Mouse (Mus musculus) limb, embryonic 11.5 days (tissue): ENCODE measurements around the gene Klrb1c. TPM values are rescaled to one million over a fixed set of nuclear protein-coding genes. Genes with fewer than 3 reads are reported as not detected.

Experiments used
- ATAC-seq: fragments of 200-750 bp; cut with Nextera tagmentation; 2 replicates; pipeline ENCODE4 v1.8.0; 2017; ENCODE audit warnings: low read depth; ENCODE audit not compliant: insufficient number of reproducible peaks, low FRiP score, low TSS enrichment
- DNase-seq: peaks from one replicate; pipeline ENCODE4 v3.0.0-alpha.2; 2015; ENCODE audit warnings: low spot score
- H3K27ac ChIP-seq: fragments of 300-500 bp; sonication (generic); replicated peaks from 2 replicates; pipeline ENCODE4 v1.5.1; 2014; ENCODE audit warnings: low read depth, mild to moderate bottlenecking, low read length
- H3K27me3 ChIP-seq: fragments of 300-500 bp; sonication (generic); 2 replicates; pipeline ENCODE4 v1.6.1; 2014; ENCODE audit warnings: mild to moderate bottlenecking, low read length, mixed read lengths; ENCODE audit not compliant: control insufficient read depth, insufficient read depth
- H3K36me3 ChIP-seq: fragments of 300-500 bp; sonication (generic); 2 replicates; pipeline ENCODE4 v1.6.1; 2014; ENCODE audit warnings: mild to moderate bottlenecking, low read length, moderate library complexity, mixed read lengths; ENCODE audit not compliant: control insufficient read depth, insufficient read depth
- H3K4me1 ChIP-seq: fragments of 300-500 bp; sonication (generic); 2 replicates; pipeline ENCODE4 v1.6.1; 2014; ENCODE audit warnings: low read length, mixed read lengths; ENCODE audit not compliant: control insufficient read depth, insufficient read depth
- H3K4me2 ChIP-seq: fragments of 300-500 bp; sonication (generic); 2 replicates; pipeline ENCODE4 v1.6.1; 2014; ENCODE audit warnings: low read depth, mild to moderate bottlenecking, moderate library complexity; ENCODE audit not compliant: severe bottlenecking
- H3K4me3 ChIP-seq: fragments of 300-500 bp; sonication (generic); 2 replicates; pipeline ENCODE4 v1.5.1; 2014; ENCODE audit warnings: low read depth, low read length
- H3K9ac ChIP-seq: fragments of 300-500 bp; sonication (generic); 2 replicates; pipeline ENCODE4 v1.6.1; 2014; ENCODE audit warnings: mild to moderate bottlenecking, low read length
- H3K9me3 ChIP-seq: fragments of 300-500 bp; sonication (generic); 2 replicates; pipeline ENCODE4 v1.6.1; 2016; ENCODE audit warnings: low read length; ENCODE audit not compliant: control insufficient read depth
- WGBS: fragments of 180-500 bp; shearing (Covaris S2); extraction: QIAGEN DNeasy Blood & Tissue Kit; methylation state at CpG from one replicate; pipeline ENCODE4 v1.1.7; 2014; 5-methylcytosine and 5-hydroxymethylcytosine counted together
- polyA plus RNA-seq: library from polyadenylated mRNA; unstranded; fragments of >200 nt; fragmentation: Nextera tagmentation; extraction: Ambion mirVana; gene quantifications from 2 replicates; pipeline ENCODE4 v1.2.1, GENCODE M21; 2014

Gene Klrb1c
- polyA plus RNA-seq: not detected in 2 replicates

DNA sequence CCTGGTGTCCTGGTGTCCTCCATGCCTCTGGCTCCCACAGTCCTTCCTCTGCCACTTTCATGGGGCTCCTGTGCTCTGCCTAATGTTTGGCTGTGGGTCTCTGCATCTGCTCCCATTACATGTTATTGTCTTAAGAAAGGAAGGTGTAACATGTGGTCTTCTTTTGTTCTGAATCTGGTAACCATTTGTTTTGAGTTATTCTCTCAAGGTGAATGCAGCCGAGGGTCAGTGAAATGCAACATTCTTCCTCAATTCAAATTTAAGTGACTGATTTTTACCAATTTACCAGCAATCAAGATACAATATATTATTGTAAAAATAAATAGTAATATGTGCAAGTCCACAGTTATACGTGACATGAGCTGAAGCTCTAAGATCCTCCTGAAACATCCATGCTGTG lies at the start of gene Klrb1c:
TSS of gene Klrb1c (minus strand) at position 101 of the 400 bp plus-strand sequence.
- H3K36me3 ChIP-seq: no peaks in the 10 kb centered on the region
- ATAC-seq (no peak), DNase-seq (no peak)
- H3K9ac ChIP-seq: no peak within 1 kb of the TSS
- no peak within 1 kb of the TSS for H3K4me2 ChIP-seq
- no peaks in the 10 kb centered on the region for H3K9me3 ChIP-seq
- H3K27me3 ChIP-seq: no peaks in the 10 kb centered on the region
- H3K4me3 ChIP-seq: no peak within 1 kb of the TSS
- no peak within 1 kb of the TSS for H3K27ac ChIP-seq
- 85% methylated on average over 2 of the region's 2 CpGs for WGBS
- H3K4me1 ChIP-seq: no peaks in the 10 kb centered on the region

DNA sequence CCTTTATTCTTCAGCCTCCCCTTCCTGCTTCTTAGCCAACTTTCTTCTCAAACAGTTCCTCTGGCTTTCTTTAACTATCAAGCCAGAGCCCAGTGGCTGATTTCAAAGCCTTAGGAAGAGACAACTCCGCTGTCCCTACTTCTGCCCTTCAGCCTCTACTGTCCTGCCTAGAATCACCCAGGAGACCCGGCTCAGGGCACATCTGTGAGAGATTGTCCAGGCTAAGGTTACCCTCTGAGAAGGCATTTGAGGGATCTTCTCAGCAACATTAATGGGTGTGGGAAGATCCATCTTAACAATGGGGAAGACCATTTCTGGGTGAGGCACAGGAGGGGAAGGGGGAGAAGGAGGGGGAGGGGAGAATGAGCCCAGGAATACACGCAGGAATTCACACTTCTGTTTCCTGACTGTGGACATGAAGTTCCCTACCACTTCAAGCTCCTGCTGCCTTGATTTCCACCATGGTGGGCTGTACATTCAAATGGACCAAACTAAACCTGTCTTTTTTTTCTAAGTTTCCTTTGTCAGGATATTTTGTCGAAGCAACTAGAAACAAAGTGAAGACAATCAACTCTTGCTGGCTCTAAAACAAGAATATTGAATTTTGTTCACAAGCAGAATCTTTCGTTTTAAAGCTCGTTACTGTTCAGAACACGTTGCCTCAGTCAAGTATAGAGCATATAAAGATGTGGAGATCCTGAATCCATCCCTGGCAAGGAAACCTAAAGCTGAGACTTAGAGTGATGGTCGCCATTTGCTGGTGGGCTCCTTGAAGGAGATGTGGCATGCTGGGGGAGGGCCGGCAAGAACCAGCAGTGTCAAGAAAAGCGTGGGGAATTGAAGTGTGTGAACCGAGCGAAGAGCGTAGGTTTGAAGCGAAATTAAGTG lies 48.7 kb upstream of the Klrb1c start:
- H3K4me3 ChIP-seq: peak overlapping the region; percentile 71
- peak overlapping the region; percentile 42; the same call in 1 of the 2 replicates for H3K27ac ChIP-seq
- peak; percentile 22; the same call in 1 of the 2 replicates for ATAC-seq
- no peaks in the 10 kb centered on the region for H3K4me1 ChIP-seq
- H3K36me3 ChIP-seq: no peaks in the 10 kb centered on the region
- DNase-seq: peak; percentile 54
- no peaks in the 10 kb centered on the region for H3K9me3 ChIP-seq
- H3K4me2 ChIP-seq: peak overlapping the region; percentile 41
- peak overlapping the region; percentile 60 for H3K9ac ChIP-seq
- H3K27me3 ChIP-seq: no peaks in the 10 kb centered on the region
- 1% methylated on average over 14 of the region's 14 CpGs for WGBS

DNA sequence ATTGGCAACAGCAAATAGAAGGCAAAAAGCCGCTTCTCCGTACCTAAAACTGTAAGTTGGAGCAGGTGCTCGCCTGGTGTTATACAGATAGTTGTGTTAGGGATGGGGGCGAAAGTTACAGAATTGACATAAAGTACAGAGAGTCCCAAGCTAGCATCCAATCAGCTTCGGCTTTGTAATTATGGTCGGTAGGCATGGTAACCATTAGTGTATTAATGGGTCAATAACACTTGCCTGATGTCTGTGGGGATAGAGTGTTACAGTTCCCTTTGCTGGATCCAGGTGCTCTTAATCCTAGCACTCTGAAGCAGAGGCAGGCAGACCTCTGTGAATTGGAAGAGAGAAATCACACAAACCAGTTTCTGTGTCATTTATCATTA lies 47.9 kb upstream of the Klrb1c start:
- 87% methylated on average over 6 of the region's 6 CpGs for WGBS
- H3K4me2 ChIP-seq: peak overlapping the region; percentile 41; the same call in 1 of the 2 replicates
- H3K4me1 ChIP-seq: no peaks in the 10 kb centered on the region
- no peaks in the 10 kb centered on the region for H3K9me3 ChIP-seq
- no peak overlapping the region for H3K27ac ChIP-seq
- DNase-seq (no peak), ATAC-seq (no peak)
- no peak overlapping the region; the same call in 1 of the 2 replicates for H3K4me3 ChIP-seq
- H3K36me3 ChIP-seq: no peaks in the 10 kb centered on the region
- no peaks in the 10 kb centered on the region for H3K27me3 ChIP-seq
- H3K9ac ChIP-seq: no peak overlapping the region

- Histone ChIP-seq H3K36me3 (no peaks in the 10 kb centered on the region), H3K9ac (no peak overlapping the region), H3K27me3 (no peaks in the 10 kb centered on the region), H3K27ac (no peak overlapping the region), H3K4me3 (no peak overlapping the region), H3K4me2 (no peak overlapping the region), H3K4me1 (no peaks in the 10 kb centered on the region), H3K9me3 (no peaks in the 10 kb centered on the region)
- WGBS: 91% methylated on average over 8 of the region's 8 CpGs
- no peak for ATAC-seq
- no peak for DNase-seq
Measured at GRCm38 (mm10) chr6:128836191-128836954, 47.4 kb upstream of the Klrb1c start.

GRCm38 (mm10) chr6:128835571-128835970 lies 46.6 kb upstream of the Klrb1c start:
- no peaks in the 10 kb centered on the region for H3K9me3 ChIP-seq
- H3K4me3 ChIP-seq: no peak overlapping the region
- WGBS: 87% methylated on average over 4 of the region's 4 CpGs
- no peak overlapping the region for H3K27ac ChIP-seq
- no peaks in the 10 kb centered on the region for H3K4me1 ChIP-seq
- ATAC-seq: no peak
- no peaks in the 10 kb centered on the region for H3K36me3 ChIP-seq
- no peak overlapping the region for H3K9ac ChIP-seq
- no peak for DNase-seq
- no peak overlapping the region for H3K4me2 ChIP-seq
- no peaks in the 10 kb centered on the region for H3K27me3 ChIP-seq

DNA sequence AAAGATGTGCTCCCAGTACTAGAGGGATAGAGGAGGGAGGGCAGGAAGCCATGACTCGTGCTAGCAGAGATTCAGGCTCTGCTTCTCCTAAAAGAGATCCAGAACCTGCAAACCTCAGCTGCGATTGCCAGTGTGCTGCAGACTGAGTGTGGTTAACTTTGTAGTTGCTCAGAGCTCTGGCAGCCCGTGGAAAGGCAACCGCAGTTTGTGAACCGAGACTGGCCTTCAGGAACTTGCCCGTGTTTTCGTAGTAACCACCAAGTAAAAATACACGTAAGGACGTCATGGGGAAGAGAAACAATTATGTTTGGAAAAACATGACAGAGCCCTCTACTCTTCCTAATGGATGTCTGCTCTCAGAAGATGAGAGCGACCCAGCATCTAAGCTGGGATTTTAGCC lies 44.0 kb upstream of the Klrb1c start:
- 84% methylated on average over 10 of the region's 10 CpGs for WGBS
- H3K36me3 ChIP-seq: no peaks in the 10 kb centered on the region
- no peak for DNase-seq

DNA sequence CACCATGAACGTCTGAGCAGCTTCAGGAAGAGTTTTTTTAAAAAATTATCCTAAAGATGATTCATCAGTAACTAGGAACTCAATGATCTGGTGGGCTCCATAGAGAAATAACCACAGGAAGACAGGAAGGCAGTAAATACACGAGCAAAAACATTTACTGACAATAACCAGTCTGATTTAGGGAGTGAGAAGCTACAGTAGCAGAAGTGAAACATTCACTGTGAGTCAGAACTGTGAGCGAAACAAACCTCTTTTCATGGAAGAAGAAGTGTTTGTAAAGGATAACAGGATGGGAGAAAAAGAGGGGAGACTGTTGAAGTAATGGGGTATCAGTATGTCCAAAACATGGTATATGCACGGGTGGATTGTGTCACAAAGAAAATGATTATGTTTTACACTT lies 40.8 kb upstream of the Klrb1c start:
- no peak overlapping the region for H3K9ac ChIP-seq
- 68% methylated on average over 4 of the region's 4 CpGs for WGBS
- ATAC-seq (no peak), DNase-seq (no peak)
- H3K36me3 ChIP-seq: no peaks in the 10 kb centered on the region
- H3K4me1 ChIP-seq: no peaks in the 10 kb centered on the region
- no peak overlapping the region for H3K4me2 ChIP-seq
- H3K27ac ChIP-seq: no peak overlapping the region
- no peaks in the 10 kb centered on the region for H3K9me3 ChIP-seq
- H3K4me3 ChIP-seq: no peak overlapping the region
- no peaks in the 10 kb centered on the region for H3K27me3 ChIP-seq

More for the DNA sequence above, 44.0 kb upstream of the Klrb1c start:
- no peaks in the 10 kb centered on the region for H3K4me1 ChIP-seq
- no peak for ATAC-seq
- H3K27ac ChIP-seq: no peak overlapping the region
- no peak overlapping the region for H3K4me2 ChIP-seq
- H3K9ac ChIP-seq: no peak overlapping the region
- no peak overlapping the region for H3K4me3 ChIP-seq
- H3K9me3 ChIP-seq: no peaks in the 10 kb centered on the region
- no peaks in the 10 kb centered on the region for H3K27me3 ChIP-seq

- 88% methylated on average over 3 of the region's 3 CpGs for WGBS
- Histone ChIP-seq H3K4me3 (no peak overlapping the region), H3K9me3 (no peaks in the 10 kb centered on the region), H3K4me2 (no peak overlapping the region), H3K36me3 (no peaks in the 10 kb centered on the region), H3K4me1 (no peaks in the 10 kb centered on the region), H3K9ac (no peak overlapping the region), H3K27ac (no peak overlapping the region), H3K27me3 (no peaks in the 10 kb centered on the region)
- ATAC-seq (no peak), DNase-seq (no peak)
Measured at GRCm38 (mm10) chr6:128826781-128827180, 37.8 kb upstream of the Klrb1c start.
